Mouse (Mus musculus): ENCODE measurements around the gene Rsu1.
"Not testable (repeated sequence)": the region's sequence is repeated elsewhere in the genome, so short reads cannot be mapped to it uniquely, and the experiment has no call there.

Gene Rsu1

GRCm38 (mm10) chr2:13223451-13223850 lies 47.8 kb downstream of the Rsu1 start:
- DNase-seq, result no peak

GRCm38 (mm10) chr2:13220141-13220540 lies 51.1 kb downstream of the Rsu1 start:
- DNase-seq, result no peak

DNA sequence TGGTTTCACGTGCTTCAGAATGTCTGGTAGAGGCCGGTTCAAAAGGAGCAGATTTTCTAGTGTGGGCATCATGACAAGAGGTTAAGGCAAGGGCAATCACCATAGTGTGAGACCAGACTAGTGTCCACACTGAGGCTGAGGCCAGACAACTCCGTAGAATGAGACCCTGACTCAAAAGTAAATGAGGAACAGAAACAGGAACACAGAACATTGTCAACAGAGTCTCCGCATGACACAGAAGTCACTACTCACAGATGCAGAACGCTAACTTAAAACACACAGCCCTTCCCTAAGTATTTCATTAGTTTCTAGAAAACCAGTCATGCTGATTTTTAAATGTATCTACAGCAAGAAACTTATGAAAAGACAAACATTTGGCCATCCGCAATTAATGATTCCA lies 53.1 kb downstream of the Rsu1 start:
- no peak for DNase-seq

DNA sequence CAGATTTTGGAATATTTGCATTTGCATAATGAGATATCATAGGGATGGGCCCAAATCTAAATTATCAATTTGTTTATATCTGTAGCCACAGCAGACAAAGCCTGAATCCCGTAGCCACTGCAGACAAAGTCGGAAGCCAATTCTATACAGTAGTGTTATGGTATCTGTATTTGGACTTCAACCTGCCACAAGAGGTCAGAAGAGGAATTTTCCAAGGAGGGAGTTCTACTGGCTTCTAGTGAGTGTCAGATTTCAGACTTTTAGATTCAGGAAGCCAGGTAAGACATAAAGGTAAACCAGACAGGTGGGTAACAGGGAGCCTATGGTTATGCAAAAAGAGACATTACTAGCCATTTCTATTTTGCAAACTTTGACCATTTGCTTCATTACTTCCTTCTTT lies 64.4 kb downstream of the Rsu1 start:
- no peak for DNase-seq

GRCm38 (mm10) chr2:13206367-13206766 lies 64.8 kb downstream of the Rsu1 start:
- no peak for DNase-seq

DNA sequence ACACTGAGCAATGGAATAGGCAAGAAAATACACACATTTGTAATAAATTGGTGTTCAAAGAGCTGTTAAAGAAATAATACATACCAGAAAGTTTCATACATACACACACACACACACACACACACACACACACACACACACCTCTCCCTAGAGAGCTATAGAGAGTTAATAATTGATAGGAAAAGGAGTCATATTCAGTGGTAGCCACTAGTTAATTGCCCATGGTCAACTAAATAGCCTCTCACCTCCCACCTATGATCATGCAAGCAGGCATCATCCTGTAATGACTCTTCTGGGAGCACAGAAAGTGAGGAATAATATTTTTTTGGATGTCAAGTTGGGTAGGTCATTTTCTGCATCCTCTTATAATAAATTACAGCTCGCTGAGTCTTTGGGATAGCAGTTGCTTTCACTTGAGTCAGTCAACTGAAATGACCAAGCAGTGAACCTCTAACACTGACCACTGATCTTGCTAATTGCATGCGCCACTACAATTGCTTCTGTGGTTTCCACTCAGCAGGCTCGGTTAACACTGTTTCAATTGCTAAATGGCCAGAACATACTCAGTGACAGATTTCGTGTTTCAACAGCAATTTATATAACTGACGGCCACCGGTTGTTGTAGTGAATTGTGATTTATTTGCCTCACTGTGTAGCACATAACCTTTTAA lies 68.3 kb downstream of the Rsu1 start:
- no peak for DNase-seq

GRCm38 (mm10) chr2:13199713-13200112 lies 71.5 kb downstream of the Rsu1 start:
- DNase-seq, result no peak

DNA sequence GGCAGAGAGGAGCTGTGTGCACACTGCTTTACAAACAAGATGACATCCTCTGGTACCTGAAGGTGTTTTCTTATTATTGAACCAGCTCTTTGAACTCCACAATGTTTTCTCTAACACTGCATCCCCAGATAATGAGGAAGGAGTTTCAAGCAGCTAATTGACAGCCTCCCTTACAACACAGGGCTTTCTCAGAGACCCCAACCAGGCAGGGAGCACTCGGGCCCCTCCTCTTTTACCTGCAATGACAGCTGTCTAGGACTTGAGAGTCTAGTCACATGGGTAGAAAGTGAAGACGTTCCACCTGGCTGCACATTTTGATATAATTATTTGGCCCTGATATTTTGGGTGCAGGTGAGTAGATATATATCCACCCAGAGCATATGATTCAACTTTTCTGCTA lies 72.2 kb downstream of the Rsu1 start:
- no peak for DNase-seq

DNA sequence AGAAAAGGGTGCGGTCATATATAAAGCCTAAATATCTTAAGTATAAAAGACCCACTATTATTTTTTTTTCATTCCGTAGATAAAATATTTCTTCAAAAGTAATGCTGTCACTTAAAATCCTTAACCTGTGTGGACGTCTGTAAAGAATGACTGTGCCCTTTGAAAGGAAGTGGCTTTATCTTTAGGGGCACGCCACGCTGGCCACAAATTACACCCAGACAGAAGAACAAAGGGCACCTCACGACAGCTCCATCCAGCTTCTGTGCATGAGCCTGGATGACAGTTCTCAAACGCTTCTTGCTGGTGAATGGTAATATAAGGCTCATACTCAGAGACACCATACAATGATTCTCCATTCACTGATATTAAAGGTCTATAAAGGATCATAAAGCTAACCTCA lies 75.7 kb downstream of the Rsu1 start:
- no peak for DNase-seq

GRCm38 (mm10) chr2:13192157-13192556 lies 79.1 kb downstream of the Rsu1 start:
- no peak for DNase-seq

DNA sequence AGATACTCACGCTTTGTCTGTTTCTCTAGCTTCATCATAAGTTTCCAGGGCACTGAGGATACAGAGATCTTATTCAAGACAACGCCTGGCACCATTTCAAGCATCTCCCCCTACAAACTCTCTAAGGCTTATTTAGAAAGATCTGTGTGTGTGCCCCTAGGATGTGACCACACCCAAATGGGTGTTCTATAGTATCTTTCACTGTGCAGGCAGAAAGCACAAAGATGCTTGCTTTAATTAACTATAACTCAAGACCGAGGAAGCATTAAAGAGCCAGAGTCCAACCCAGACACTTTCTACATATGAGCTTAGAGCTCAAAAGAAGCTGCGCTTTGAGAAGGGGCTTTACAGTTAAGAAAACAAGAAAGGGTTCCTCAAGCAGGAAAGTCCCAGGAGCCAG lies 80.4 kb downstream of the Rsu1 start:
- no peak for DNase-seq

DNA sequence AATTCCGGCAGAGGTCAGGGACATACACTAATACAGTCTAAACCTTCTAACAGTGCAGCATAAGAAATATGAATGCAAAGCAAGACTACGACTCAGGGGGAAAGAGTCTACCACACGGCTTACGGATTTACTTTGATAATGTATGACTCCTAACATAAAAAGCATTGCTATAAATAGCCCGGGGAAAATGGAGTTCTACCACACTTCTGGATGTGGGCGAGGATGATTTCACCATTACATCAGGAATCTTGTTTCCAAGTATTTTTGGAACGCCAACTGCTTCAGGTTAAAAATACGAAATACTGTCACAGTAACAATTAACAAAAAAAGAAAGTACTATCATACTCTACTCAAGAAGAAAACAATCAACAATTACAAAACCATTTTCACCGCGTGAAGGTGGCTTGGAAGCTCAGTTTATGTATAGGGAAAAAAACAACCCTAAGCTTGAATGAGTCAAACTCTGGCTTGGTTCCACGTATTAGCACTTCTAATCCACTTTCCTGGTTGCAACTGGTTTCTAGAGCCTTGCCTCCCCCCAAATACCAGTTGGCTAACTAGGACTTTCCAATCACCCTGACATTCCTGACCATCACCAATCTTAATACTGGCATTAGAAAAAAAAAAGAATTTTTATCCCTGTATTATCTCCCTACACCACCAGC lies 82.3 kb downstream of the Rsu1 start:
- DNase-seq, result no peak

GRCm38 (mm10) chr2:13183124-13183523 lies 88.1 kb downstream of the Rsu1 start:
- DNase-seq, result no peak

- not testable (repeated sequence) for DNase-seq
Measured at GRCm38 (mm10) chr2:13181899-13182298, 89.3 kb downstream of the Rsu1 start.

- DNase-seq, result no peak
Measured at GRCm38 (mm10) chr2:13177698-13178395, 93.4 kb downstream of the Rsu1 start.

DNA sequence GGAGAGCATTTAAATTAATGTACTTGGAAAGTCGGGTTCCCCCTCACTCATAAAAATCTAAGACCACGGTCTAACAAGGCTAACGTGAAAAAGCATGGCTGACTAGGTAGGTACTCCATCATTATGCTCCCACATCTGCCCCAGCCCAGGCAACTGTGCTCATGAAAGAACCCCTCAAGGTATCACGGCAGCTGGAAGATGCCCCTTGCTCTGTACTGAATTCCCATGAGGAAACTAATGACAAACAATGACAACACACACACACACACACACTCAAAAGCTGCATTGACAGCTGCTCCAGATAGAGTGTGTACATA lies 95.0 kb downstream of the Rsu1 start:
- no peak for DNase-seq

DNA sequence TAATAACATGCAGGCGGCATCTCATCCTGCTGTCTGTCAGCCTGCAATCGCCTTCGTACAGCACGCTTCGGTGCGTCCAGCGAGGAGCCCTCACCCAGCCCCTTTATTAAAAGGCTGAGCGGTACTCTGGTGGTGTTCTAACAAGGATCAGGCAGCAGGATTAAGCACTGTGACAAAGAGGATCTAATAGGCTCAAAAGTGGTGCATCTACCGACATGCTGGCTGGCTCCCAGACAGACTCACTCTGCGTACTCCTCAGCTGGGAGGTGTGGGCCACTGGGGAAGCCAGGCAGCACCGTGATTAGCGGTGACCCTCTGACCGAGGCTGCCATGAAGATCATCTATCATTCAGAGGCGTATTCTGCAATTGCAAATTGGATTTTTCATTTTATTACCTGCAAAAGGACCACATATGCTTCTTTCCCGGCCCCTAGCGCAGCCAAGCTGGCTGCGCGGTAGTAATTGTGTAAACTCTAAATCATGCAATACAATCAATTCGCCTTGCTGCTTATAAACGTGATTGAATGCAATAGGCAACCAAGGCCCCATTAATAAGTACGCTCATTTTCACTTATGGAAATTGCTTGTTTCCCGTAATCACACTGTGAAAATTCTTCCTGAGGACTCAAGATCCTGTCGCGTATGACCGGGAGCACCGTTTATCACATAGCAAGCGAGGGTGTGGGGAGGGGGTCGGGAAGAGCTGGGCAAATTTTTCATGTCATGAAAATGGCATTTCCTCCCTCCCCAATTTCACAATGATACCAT lies 95.5 kb downstream of the Rsu1 start:
- DNase-seq, result no peak

- no peak for DNase-seq
Measured at GRCm38 (mm10) chr2:13174461-13174860, 96.8 kb downstream of the Rsu1 start.

DNA sequence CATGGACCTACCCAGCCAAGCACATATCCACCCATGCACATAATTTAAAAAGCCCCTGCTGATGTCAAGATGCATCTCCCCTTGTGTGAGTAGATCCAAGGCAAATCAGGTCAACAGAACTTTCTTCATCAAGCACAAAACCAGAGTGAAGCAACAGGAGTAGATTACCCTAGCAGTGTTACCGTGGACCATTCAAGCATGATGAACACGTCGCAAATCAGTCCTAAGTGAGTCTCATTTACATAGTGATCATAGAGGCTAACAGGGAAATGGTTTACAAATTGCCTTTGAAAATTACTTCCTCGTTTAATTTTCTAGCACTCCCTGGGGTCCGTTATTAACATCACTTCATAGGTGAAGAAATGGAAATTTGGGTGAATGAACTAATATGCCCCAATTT lies 100.6 kb downstream of the Rsu1 start:
- DNase-seq, result no peak

DNA sequence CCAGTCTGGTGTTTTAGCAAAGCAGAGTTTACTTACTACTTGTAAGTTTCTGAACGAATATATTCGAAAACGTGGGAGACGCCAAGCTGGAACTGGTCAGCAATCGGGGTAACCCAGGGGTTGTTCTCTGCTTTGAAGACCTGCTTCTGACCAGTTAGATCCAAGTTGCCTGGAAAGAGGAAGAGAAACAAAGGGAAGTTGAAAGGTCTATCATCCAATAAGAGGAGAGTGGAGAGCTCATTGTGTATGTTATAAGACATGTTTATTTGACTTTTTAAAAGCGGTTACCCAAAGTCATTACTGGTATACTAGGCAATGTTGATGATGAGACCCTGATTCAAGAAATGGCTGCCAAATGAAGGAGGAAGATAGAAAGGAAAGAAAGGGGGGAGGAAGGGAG lies 101.3 kb downstream of the Rsu1 start:
- no peak for DNase-seq

GRCm38 (mm10) chr2:13169158-13169890 lies 101.9 kb downstream of the Rsu1 start:
- DNase-seq, result no peak

- DNase-seq, result no peak
Measured at GRCm38 (mm10) chr2:13168743-13169142, 102.5 kb downstream of the Rsu1 start.

- DNase-seq, result no peak
Measured at GRCm38 (mm10) chr2:13161717-13162116, 109.5 kb downstream of the Rsu1 start.
